Mouse (Mus musculus) stomach, embryonic 16.5 days (tissue): ENCODE measurements around the gene Matn1. TPM values are rescaled to one million over a fixed set of nuclear protein-coding genes. Genes with fewer than 3 reads are reported as not detected.

Experiments used
- ATAC-seq: fragments of 200-750 bp; cut with Nextera tagmentation; 2 replicates; pipeline ENCODE4 v1.8.0; 2017; ENCODE audit warnings: moderate number of reproducible peaks, moderate TSS enrichment; ENCODE audit not compliant: insufficient read depth, low FRiP score
- H3K27ac ChIP-seq: fragments of 300-500 bp; sonication (generic); 2 replicates; pipeline ENCODE4 v1.5.1; 2014; ENCODE audit warnings: low read length
- H3K27me3 ChIP-seq: fragments of 300-500 bp; sonication (generic); 2 replicates; pipeline ENCODE4 v1.6.1; 2014; ENCODE audit warnings: low read length, control low read depth, mixed read lengths; ENCODE audit not compliant: control insufficient read depth, insufficient read depth
- H3K36me3 ChIP-seq: fragments of 300-500 bp; sonication (generic); 2 replicates; pipeline ENCODE4 v1.6.1; 2014; ENCODE audit warnings: low read length; ENCODE audit not compliant: control insufficient read depth, insufficient read depth
- H3K4me1 ChIP-seq: fragments of 300-500 bp; sonication (generic); 2 replicates; pipeline ENCODE4 v1.6.1; 2014; ENCODE audit warnings: low read length, control low read depth, mixed read lengths; ENCODE audit not compliant: control insufficient read depth, insufficient read depth
- H3K4me2 ChIP-seq: fragments of 300-500 bp; sonication (generic); 2 replicates; pipeline ENCODE4 v1.6.1; 2014; ENCODE audit warnings: low read depth, low read length, mixed read lengths
- H3K4me3 ChIP-seq: fragments of 300-500 bp; sonication (generic); replicated peaks from 2 replicates; pipeline ENCODE4 v1.5.1; 2014; ENCODE audit warnings: mild to moderate bottlenecking, low read length
- H3K9ac ChIP-seq: fragments of 300-500 bp; sonication (generic); 2 replicates; pipeline ENCODE4 v1.6.1; 2014; ENCODE audit warnings: low read length
- H3K9me3 ChIP-seq: fragments of 300-500 bp; sonication (generic); replicated peaks from 2 replicates; pipeline ENCODE4 v1.6.1; 2016; ENCODE audit warnings: low read length, control low read depth; ENCODE audit not compliant: control insufficient read depth
- WGBS: fragments of 180-500 bp; shearing (Covaris S2); extraction: QIAGEN DNeasy Blood & Tissue Kit; methylation state at CpG from one replicate; pipeline ENCODE4 v1.1.7; 2014; 5-methylcytosine and 5-hydroxymethylcytosine counted together
- polyA plus RNA-seq: library from polyadenylated mRNA; unstranded; fragments of >200 nt; fragmentation: Nextera tagmentation; extraction: Ambion mirVana; gene quantifications from 2 replicates; pipeline ENCODE4 v1.2.1, GENCODE M21; 2015

Matn1 gene
- polyA plus RNA-seq, 1 experiment from 2014 or later, result 0.06 TPM

- Histone ChIP-seq H3K9ac (no peak overlapping the region), H3K4me1 (no peaks in the 10 kb centered on the region), H3K9me3 (no peaks in the 10 kb centered on the region), H3K27ac (no peak overlapping the region), H3K27me3 (no peaks in the 10 kb centered on the region), H3K4me3 (no peak overlapping the region), H3K4me2 (no peak overlapping the region), H3K36me3 (no peaks in the 10 kb centered on the region)
- no peak for ATAC-seq
- WGBS, result 67% methylated on average over 5 of the region's 5 CpGs
These were observed 14.6 kb downstream of the Matn1 start for GRCm38 (mm10) chr4:130958812-130959211.

GRCm38 (mm10) chr4:130959678-130960077, 15.5 kb downstream of the Matn1 start:
- Histone ChIP-seq H3K36me3 (no peaks in the 10 kb centered on the region), H3K4me2 (no peak overlapping the region), H3K4me3 (no peak overlapping the region), H3K4me1 (no peaks in the 10 kb centered on the region), H3K9me3 (no peaks in the 10 kb centered on the region), H3K27me3 (no peaks in the 10 kb centered on the region), H3K9ac (no peak overlapping the region), H3K27ac (no peak overlapping the region)
- 54% methylated on average over 6 of the region's 6 CpGs for WGBS
- no peak for ATAC-seq

- H3K27me3 ChIP-seq, result no peaks in the 10 kb centered on the region
- no peak; the same call in 1 of the 2 replicates for ATAC-seq
- no peak overlapping the region for H3K27ac ChIP-seq
- H3K9ac ChIP-seq, result no peak overlapping the region
- H3K4me3 ChIP-seq, result no peak overlapping the region
- H3K36me3 ChIP-seq, result no peaks in the 10 kb centered on the region
- H3K9me3 ChIP-seq, result no peaks in the 10 kb centered on the region
- 21% methylated on average over 9 of the region's 9 CpGs for WGBS
- H3K4me1 ChIP-seq, result no peaks in the 10 kb centered on the region
- H3K4me2 ChIP-seq, result no peak overlapping the region
These were observed 16.0 kb downstream of the Matn1 start for GRCm38 (mm10) chr4:130960118-130960734.

- no peaks in the 10 kb centered on the region for H3K27me3 ChIP-seq
- H3K4me1 ChIP-seq, result no peaks in the 10 kb centered on the region
- no peak overlapping the region for H3K4me2 ChIP-seq
- ATAC-seq, result no peak
- no peaks in the 10 kb centered on the region for H3K9me3 ChIP-seq
- WGBS, result 87% methylated on average over 1 of the region's 1 CpGs
- no peak overlapping the region for H3K27ac ChIP-seq
- no peaks in the 10 kb centered on the region for H3K36me3 ChIP-seq
- no peak overlapping the region for H3K9ac ChIP-seq
- H3K4me3 ChIP-seq, result no peak overlapping the region
These were observed 27.1 kb downstream of the Matn1 start for GRCm38 (mm10) chr4:130971278-130971677.

GRCm38 (mm10) chr4:130972421-130972829, 28.2 kb downstream of the Matn1 start:
- 65% methylated on average over 5 of the region's 5 CpGs for WGBS
- no peaks in the 10 kb centered on the region for H3K4me1 ChIP-seq
- H3K27me3 ChIP-seq, result no peaks in the 10 kb centered on the region

GRCm38 (mm10) chr4:130973332-130974263, 29.4 kb downstream of the Matn1 start:
- WGBS, result 67% methylated on average over 19 of the region's 19 CpGs
- Histone ChIP-seq H3K36me3 (no peaks in the 10 kb centered on the region), H3K27ac (no peak overlapping the region)

More at GRCm38 (mm10) chr4:130972421-130972829, 28.2 kb downstream of the Matn1 start:
- H3K36me3 ChIP-seq, result no peaks in the 10 kb centered on the region
- H3K4me3 ChIP-seq, result no peak overlapping the region
- no peak overlapping the region for H3K9ac ChIP-seq
- no peak for ATAC-seq
- H3K4me2 ChIP-seq, result no peak overlapping the region
- no peaks in the 10 kb centered on the region for H3K9me3 ChIP-seq
- no peak overlapping the region for H3K27ac ChIP-seq

GRCm38 (mm10) chr4:130978981-130979380, 34.8 kb downstream of the Matn1 start:
- no peaks in the 10 kb centered on the region for H3K9me3 ChIP-seq
- no peak for ATAC-seq
- 66% methylated on average over 3 of the region's 3 CpGs for whole genome bisulfite sequencing

More at GRCm38 (mm10) chr4:130973332-130974263, 29.4 kb downstream of the Matn1 start:
- Histone ChIP-seq H3K27me3 (no peaks in the 10 kb centered on the region), H3K9me3 (no peaks in the 10 kb centered on the region), H3K4me1 (no peaks in the 10 kb centered on the region), H3K4me3 (no peak overlapping the region), H3K9ac (no peak overlapping the region), H3K4me2 (no peak overlapping the region)
- no peak for ATAC-seq

GRCm38 (mm10) chr4:130984416-130985182, 40.4 kb downstream of the Matn1 start:
- no peak for ATAC-seq
- no peak overlapping the region for H3K4me3 ChIP-seq
- H3K36me3 ChIP-seq, result no peaks in the 10 kb centered on the region
- H3K27ac ChIP-seq, result no peak overlapping the region
- no peak overlapping the region for H3K9ac ChIP-seq
- no peaks in the 10 kb centered on the region for H3K9me3 ChIP-seq
- no peaks in the 10 kb centered on the region for H3K4me1 ChIP-seq
- H3K4me2 ChIP-seq, result no peak overlapping the region
- H3K27me3 ChIP-seq, result no peaks in the 10 kb centered on the region
- 51% methylated on average over 17 of the region's 17 CpGs for WGBS

More at GRCm38 (mm10) chr4:130978981-130979380, 34.8 kb downstream of the Matn1 start:
- Histone ChIP-seq H3K4me1 (no peaks in the 10 kb centered on the region), H3K36me3 (no peaks in the 10 kb centered on the region), H3K9ac (no peak overlapping the region; the same call in 1 of the 2 replicates), H3K4me3 (no peak overlapping the region), H3K27me3 (no peaks in the 10 kb centered on the region), H3K27ac (no peak overlapping the region), H3K4me2 (no peak overlapping the region)
